Mouse (Mus musculus) cerebellum, postnatal 36 days (tissue): ENCODE measurements at regions not wholly inside any gene's neighbourhood (a gene's known extent, or its start where the extent isn't known, plus 50 kb on each side); places are given as distances from the start of the nearest gene placed in this dataset.

Experiments used
- DNase-seq, 2 experiments: peaks; one replicate each; pipeline ENCODE4 v3.0.0; 2021 to 2022; ENCODE audit warnings: mixed read lengths in 2 of 2

- no peak for DNase-seq
These were observed 51.1 kb upstream of the Adra1b start for GRCm38 (mm10) chr11:43952151-43952550.

- peak in 1 of 2 experiments; percentile 13 for DNase-seq
These were observed 57.4 kb upstream of the Adra1b start for GRCm38 (mm10) chr11:43958241-43958975.

- DNase-seq, result no peak
These were observed 57.9 kb upstream of the Adra1b start for GRCm38 (mm10) chr11:43958976-43959315.

GRCm38 (mm10) chr11:43960348-43961105 lies 59.5 kb upstream of the Adra1b start:
- no peak for DNase-seq

GRCm38 (mm10) chr11:43961398-43962070 lies 60.5 kb upstream of the Adra1b start:
- DNase-seq, result no peak

- DNase-seq, result no peak
These were observed 66.8 kb upstream of the Adra1b start for GRCm38 (mm10) chr11:43967764-43968163.

- no peak for DNase-seq
These were observed 70.9 kb upstream of the Adra1b start for GRCm38 (mm10) chr11:43971886-43972285.

- no peak for DNase-seq
These were observed 75.0 kb upstream of the Adra1b start for GRCm38 (mm10) chr11:43976024-43976423.

- DNase-seq, result no peak
These were observed 78.4 kb upstream of the Adra1b start for GRCm38 (mm10) chr11:43979406-43979805.

- no peak for DNase-seq
These were observed 79.4 kb upstream of the Adra1b start for GRCm38 (mm10) chr11:43980444-43980843.

- DNase-seq, result no peak
These were observed 89.0 kb upstream of the Adra1b start for GRCm38 (mm10) chr11:43989911-43990430.

- no peak for DNase-seq
These were observed 91.0 kb upstream of the Adra1b start for GRCm38 (mm10) chr11:43992011-43992471.

- DNase-seq, result no peak
These were observed 97.2 kb upstream of the Adra1b start for GRCm38 (mm10) chr11:43998046-43998725.

- DNase-seq, result no peak
These were observed 99.0 kb upstream of the Adra1b start for GRCm38 (mm10) chr11:44000056-44000455.

- DNase-seq, result no peak
These were observed 101.0 kb upstream of the Adra1b start for GRCm38 (mm10) chr11:44001843-44002589.

- peak; percentile 67 to 71 for DNase-seq
These were observed 101.9 kb upstream of the Adra1b start for GRCm38 (mm10) chr11:44002716-44003522.

GRCm38 (mm10) chr11:44007526-44008040 lies 106.6 kb upstream of the Adra1b start:
- DNase-seq, result no peak

- DNase-seq, result no peak
These were observed 111.3 kb upstream of the Adra1b start for GRCm38 (mm10) chr11:44012314-44012713.

GRCm38 (mm10) chr11:44013841-44014240 lies 112.8 kb upstream of the Adra1b start:
- no peak for DNase-seq

- peak; percentile 37 to 39 for DNase-seq
These were observed 120.6 kb upstream of the Adra1b start for GRCm38 (mm10) chr11:44021638-44022037.

- no peak for DNase-seq
These were observed 126.0 kb upstream of the Adra1b start for GRCm38 (mm10) chr11:44027046-44027445.
